Mouse (Mus musculus) liver (tissue): ENCODE measurements around the gene Lao1.
"Not testable (repeated sequence)": the region's sequence is repeated elsewhere in the genome, so short reads cannot be mapped to it uniquely, and the experiment has no call there.

Source experiments
- DNase-seq: peaks from one replicate; pipeline ENCODE4 v3.0.0-alpha.2; 2020; ENCODE audit warnings: mixed read lengths

Lao1 gene

GRCm38 (mm10) chr4:118961141-118961628 lies at the start of gene Lao1:
TSS of gene Lao1 (plus strand) at chr4:118961578.
- DNase-seq: no peak

- DNase-seq: not testable (repeated sequence)
Observed at GRCm38 (mm10) chr4:118917365-118917764, 44.0 kb upstream of the Lao1 start, which contains the start of gene Olfr1329. TSS of gene Olfr1329 (minus strand) at chr4:118917465.

- DNase-seq: not testable (repeated sequence)
Observed at GRCm38 (mm10) chr4:118931326-118931725, 30.1 kb upstream of the Lao1 start.

- no peak for DNase-seq
Observed at GRCm38 (mm10) chr4:118938512-118938911, 22.9 kb upstream of the Lao1 start, which contains the start of gene Olfr1328. TSS of gene Olfr1328 (minus strand) at chr4:118938612.

- DNase-seq: no peak
Observed at GRCm38 (mm10) chr4:118958812-118959211, 2.6 kb upstream of the Lao1 start.

- DNase-seq: no peak
Observed at GRCm38 (mm10) chr4:118967711-118968110, 6.3 kb downstream of the Lao1 start.

- no peak for DNase-seq
Observed at GRCm38 (mm10) chr4:118973281-118973680, 11.9 kb downstream of the Lao1 start.

- DNase-seq: no peak
Observed at GRCm38 (mm10) chr4:118985291-118985690, 23.9 kb downstream of the Lao1 start.

- peak; percentile 34 for DNase-seq
Observed at GRCm38 (mm10) chr4:118988535-118988934, 27.2 kb downstream of the Lao1 start.

- DNase-seq: no peak
Observed at GRCm38 (mm10) chr4:118989331-118989730, 28.0 kb downstream of the Lao1 start.

- peak; percentile 48 for DNase-seq
Observed at GRCm38 (mm10) chr4:118991797-118992196, 30.4 kb downstream of the Lao1 start.

- DNase-seq: no peak
Observed at GRCm38 (mm10) chr4:118997127-118997542, 35.8 kb downstream of the Lao1 start.

- DNase-seq: no peak
Observed at GRCm38 (mm10) chr4:118999691-119000486, 38.5 kb downstream of the Lao1 start.

- no peak for DNase-seq
Observed at GRCm38 (mm10) chr4:119001696-119002095, 40.3 kb downstream of the Lao1 start.

- DNase-seq: no peak
Observed at GRCm38 (mm10) chr4:119002512-119002911, 41.1 kb downstream of the Lao1 start.

- peak; percentile 68 for DNase-seq
Observed at GRCm38 (mm10) chr4:119004178-119004577, 42.8 kb downstream of the Lao1 start.

- DNase-seq: peak; percentile 94
Observed at GRCm38 (mm10) chr4:119004613-119005339, 43.4 kb downstream of the Lao1 start.

GRCm38 (mm10) chr4:119007602-119008001 lies 46.2 kb downstream of the Lao1 start:
- DNase-seq: no peak

GRCm38 (mm10) chr4:119008476-119008875 lies 47.1 kb downstream of the Lao1 start:
- DNase-seq: peak; percentile 42

- DNase-seq: no peak
Observed at GRCm38 (mm10) chr4:119009814-119010213, 48.4 kb downstream of the Lao1 start.

- DNase-seq: no peak
Observed at GRCm38 (mm10) chr4:119011050-119011680, 49.8 kb downstream of the Lao1 start.

- peak; percentile 47 for DNase-seq
Observed at GRCm38 (mm10) chr4:119013031-119013430, 51.7 kb downstream of the Lao1 start.

GRCm38 (mm10) chr4:119014997-119015396 lies 53.6 kb downstream of the Lao1 start:
- peak; percentile 4 for DNase-seq
